Mouse (Mus musculus) thymus, postnatal 14 days (tissue): ENCODE measurements around the gene Slc9a2.
A peak's percentile ranks its signal among the peaks of the same experiment; 100 is the strongest.
"Not testable (repeated sequence)": the region's sequence is repeated elsewhere in the genome, so short reads cannot be mapped to it uniquely, and the experiment has no call there.

Experiments used
- DNase-seq: peaks from one replicate; pipeline ENCODE4 v3.0.0; 2021

Gene Slc9a2

DNA sequence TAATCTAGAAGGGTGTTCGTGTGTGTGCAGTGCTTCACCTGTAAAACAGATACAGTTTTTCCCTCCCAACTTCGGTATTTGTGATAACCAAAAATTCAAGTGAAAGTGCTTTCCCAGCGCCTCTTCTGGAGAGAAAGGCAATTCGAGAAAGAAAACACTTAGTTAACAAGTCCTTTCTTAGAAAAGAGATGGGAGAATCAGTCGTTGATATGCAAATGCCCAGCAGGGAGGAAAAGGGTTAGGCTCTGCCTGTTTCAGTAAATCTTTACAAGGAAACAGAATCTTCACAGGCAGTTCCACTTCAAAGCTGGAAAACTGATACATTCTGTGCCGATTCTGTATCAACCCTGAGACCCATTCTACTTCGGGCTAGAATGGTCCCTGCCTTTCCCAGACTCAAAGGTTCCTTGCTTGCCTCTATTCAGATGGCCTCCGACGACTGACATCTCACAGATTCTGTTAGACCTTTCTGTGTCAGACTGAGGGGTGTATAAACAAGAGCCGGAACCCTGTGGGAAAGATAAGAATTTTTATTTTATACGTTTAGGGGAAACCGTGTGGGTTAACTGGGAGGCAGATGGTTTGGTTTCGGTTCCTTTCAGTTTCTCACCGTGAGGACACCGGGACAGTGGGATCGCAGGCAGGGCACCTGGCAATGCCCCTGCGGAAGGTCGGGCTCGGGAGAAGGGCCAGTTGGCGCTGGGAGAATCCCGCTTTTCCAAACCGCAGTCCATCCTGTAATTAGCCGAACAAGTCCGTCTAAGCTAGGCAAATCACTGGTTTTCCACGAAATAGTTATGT is at the start of gene Slc9a2:
Gene Slc9a2 (plus strand): TSS at position 508 of the 801 bp plus-strand sequence.
- peak; percentile 8 for DNase-seq

DNA sequence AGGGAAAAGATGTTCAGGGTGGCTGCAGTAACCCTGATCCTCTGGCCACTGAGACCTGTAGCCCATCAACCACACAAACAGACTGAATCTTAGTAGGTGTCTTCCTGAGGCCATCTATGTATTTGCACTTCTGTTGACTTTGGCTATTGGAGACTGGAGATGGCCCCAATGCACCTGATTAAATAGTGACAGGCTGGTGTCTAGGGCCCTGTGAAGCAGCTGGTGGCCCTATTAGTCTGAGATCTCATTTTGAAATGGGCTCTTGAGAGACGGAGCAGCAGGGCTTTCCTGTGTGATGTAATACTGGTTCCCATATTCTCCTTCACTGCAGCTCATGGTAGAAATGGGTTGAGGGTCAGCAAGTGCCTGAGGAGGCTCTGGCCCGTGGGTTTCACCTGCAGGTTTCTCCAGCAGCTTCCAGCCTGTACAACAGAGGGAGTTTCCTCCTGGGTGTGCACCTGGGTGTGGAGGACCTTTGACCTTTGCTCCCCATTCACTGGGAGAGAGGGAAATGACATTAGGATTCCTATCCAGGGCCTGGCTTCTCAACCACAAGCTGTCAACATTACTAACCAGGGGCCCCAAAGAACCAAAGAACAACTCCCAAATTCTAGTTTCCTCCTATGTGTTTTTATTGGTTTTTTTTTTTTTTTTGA is 47.8 kb upstream of the Slc9a2 start:
- no peak for DNase-seq

DNA sequence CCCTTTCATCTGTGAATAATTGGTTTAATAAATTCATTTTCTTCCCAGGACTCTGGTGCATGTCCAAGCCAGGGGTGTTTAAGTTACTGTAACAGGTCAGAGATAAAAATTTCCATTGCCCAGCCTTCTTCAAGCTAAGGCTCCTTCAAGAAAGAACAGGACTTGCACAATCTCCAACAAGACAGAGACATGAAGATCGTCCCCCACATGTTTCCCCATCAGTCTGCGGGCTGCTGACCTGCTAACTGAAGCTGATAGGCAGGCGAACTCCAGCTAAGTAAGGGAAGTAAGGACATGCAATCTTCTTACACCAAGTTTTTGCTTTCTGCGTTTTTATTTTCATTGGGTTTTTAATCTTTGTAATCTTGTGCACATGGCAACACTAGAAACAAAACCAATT is 45.8 kb upstream of the Slc9a2 start:
- no peak for DNase-seq

DNA sequence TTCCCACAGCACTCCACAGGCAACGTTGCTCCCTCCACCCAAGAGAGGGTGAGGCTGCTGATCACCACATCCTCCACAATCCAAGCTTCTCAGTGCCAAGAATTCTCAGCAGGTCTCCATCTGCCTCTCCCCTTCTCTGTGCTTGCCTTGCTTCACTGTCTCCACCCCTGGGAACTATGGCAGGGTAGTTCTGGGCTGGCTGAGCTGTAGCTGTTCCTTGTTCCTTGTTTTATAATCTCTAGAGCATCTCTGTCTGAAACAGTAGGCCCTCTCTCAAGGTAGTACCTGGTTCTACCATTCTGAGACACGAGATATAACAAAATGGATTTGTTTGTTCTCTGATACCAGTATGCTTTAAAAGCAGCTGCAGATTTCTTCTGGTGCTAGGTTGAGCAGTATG is 32.1 kb upstream of the Slc9a2 start:
- no peak for DNase-seq

DNA sequence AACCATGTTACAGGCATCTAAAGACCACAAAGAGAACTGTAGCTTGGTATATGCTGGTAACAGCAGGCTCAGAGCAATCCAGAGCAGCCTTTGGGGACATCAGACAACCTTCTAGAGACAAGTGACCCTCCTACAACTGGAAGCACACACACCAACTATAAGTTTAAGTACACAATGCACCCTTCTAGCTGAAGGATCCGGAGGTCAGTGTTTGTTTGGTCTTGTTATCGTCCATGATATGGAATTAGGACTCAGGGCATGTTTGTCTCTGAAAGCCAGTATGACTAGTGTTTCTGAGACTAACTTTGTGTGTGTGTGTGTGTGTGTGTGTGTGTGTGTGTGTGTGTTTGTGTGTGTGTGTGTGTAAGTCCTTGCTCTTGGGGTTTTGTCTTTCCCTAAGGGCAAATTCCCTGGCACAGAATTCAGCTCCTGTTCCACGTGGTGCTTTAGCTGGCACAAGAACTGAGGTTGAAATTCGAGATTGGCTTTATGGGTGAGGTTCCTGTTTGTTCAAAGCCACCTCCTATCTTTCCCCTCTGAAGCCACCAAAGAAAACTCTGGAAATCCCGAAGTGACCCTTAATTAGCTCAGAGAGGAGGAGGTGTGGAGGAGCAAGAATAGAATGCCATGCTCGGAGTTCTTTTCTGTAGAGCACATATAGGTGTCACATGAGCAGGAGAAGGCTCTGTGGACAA is 29.4 kb upstream of the Slc9a2 start:
- DNase-seq = no peak

DNA sequence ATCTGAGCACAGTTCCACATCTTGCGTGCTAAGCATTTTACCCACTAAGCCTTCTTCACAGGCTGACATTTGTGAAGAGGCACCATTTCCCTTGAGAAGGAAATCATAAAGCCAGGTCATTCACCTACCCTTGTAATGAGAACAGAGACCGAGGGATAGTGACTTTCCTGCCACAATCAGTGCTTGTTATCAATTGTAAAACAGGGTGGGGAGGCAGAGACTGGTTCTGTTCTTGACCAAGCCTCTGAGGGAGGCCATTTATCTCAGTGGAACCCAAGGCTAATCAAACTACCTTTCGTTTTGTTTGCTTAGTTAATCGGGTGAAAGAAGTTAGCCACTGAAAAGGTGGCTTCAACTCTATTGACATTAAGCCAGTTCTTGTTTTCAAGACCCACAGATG is 23.3 kb upstream of the Slc9a2 start:
- DNase-seq = no peak

DNA sequence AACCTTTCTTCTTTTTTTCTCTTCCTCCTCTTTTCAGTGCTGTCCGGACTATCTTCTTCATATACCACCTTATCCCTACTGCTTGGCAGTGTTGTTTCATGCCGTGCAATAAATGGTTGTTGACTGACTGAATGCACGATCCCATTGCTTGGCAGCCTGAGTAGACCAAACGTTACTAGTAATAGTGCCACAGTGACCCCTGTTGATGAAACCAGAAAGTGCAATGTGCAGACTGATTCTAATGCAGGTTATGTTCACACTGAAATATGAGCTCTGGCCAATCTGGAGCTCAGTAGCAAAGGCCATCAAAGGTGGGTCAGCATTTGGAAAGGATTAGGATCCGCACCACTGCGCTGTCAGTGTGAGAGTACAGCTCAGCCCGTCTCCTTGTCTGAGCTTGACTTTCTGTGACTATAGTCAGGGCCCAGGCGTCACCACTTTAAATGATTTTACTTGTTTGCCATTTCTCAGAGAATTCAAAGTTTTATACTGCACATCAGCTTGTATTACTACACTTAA is 22.3 kb upstream of the Slc9a2 start:
- peak; percentile 55 for DNase-seq

DNA sequence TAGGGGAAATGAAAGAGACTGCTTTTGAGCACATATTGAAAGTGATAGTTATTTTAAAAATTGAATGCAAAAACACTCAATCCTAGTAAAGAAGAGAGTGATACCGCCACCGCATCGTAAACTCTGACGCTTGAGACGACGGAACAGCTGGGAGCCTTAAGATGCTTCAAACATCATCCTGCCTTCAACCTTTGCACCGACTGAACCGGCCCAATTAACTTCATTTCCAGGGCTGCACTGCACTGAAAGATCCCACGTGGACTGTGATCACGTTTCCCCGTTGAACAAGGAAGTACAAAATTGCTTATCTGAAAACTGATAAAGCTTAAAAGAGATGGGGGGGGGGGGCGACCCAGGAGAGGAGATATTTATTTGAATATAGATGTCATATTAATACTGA is 21.4 kb upstream of the Slc9a2 start:
- DNase-seq = no peak

DNA sequence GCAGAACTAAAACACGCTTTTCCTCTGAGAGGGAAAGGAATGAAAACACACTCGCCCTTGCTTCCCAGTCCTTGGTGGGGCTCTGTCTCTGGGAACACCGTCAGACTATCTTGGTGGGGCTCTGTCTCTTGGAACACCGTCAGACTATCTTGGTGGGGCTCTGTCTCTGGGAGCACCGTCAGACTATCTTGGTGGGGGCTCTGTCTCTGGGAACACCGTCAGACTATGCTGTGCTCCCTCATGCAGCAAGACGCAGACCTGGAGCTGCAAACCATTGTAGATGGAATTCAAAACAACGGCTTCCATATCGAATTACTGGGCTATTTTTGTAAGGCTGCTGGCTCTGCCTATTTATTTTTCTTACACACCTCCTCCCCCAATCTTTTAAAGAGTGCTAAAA is 20.9 kb upstream of the Slc9a2 start:
- DNase-seq = no peak

DNA sequence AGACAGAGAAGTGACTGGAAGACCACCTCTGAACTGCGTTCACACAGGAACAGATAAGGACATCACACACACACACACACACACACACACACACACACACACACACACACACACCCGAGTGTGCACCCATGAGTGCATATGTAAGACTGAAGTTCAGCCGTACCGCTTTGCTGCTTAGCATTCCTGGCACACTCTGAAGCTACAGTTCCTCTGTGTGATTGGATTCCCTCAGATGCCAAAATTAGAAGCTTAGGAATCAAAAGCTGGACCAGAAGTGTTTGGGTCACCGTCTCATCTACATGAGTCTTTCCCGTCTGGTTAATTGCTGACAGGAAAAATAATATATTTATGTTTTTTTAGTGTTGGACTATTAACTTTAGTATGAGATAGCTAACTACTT is 19.5 kb upstream of the Slc9a2 start:
- DNase-seq = no peak

DNA sequence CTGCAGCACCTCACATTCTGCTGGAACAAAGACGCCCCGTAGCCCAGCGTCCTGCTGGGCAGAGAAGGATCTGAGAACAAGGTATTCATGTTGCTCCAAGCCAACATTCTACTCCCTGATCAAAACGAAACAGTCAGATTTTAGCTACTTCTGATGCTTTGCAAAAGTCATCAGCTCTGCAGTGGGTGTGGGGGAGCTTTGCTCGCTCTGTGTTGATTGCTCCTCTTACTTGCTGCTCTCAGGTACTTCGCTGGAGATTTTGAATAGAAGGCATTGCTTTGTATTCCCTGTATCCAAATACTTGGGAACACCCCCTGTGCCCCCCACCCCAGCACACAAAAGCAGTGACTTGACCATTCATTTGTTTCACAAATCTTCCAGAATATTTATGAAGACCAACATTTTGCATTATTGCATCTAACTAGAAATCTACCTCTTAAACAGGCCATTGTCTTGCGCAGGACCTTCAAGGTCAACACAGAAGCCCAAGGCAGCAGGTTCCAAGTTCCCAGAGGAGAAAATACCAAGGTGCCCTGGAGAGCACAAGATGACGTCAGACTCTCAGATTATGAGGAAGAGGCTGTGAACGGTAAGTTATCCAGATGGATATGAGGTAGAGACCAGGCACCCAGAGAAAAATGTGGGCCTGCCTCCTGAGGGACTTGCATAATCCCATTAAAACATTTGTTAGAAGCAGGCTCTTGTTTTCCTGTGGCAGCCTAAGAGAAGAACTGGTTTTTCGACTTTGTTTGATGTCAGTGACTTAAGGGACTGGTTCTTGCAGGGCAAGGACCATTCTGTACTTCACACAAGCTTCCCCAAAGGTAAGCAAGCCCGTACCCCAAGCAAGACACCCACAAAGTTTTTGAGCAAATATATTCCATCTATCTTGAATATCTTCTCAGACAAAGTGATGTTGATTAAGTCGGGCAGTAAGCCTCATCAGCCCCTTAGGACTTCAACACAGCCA is 14.7 kb upstream of the Slc9a2 start:
- no peak for DNase-seq

DNA sequence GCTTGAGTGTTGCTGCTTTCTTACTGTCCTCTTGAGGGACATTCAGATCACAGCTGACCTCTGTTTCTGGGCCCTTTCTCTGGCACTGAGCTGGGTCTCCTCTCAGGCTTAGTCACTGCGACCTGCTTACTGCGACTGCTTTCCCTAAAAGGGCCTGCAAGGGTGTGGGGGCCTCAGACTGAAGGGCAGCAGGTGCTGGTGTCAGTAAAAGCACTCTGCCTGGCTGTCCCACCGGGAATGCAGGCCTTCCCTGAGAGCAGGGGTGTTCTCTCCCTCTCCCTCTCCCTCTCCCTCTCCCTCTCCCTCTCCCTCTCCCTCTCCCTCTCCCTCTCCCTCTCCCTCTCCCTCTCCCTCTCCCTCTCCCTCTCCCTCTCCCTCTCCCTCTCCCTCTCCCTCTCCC is 12.9 kb upstream of the Slc9a2 start:
- DNase-seq = not testable (repeated sequence)

DNA sequence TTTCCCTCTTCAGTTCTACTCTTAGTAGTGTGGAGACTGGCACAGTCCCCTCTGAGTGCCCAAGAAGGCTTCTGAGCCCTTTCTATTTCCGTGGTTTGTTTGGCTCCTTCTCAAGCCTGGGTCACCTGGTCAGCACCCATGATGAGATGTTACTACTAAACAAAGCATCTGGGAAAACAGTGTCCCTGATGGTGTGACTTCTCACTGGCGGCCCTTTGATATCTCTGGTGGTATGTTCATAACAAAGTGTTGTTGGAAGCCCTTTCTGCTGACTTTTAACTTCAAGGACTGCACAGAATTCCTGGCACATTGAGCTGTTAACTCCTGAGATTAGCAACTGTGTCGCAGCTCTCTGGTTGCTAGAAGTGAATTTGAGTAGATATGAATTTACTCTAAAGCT is 10.3 kb upstream of the Slc9a2 start:
- DNase-seq = no peak

DNA sequence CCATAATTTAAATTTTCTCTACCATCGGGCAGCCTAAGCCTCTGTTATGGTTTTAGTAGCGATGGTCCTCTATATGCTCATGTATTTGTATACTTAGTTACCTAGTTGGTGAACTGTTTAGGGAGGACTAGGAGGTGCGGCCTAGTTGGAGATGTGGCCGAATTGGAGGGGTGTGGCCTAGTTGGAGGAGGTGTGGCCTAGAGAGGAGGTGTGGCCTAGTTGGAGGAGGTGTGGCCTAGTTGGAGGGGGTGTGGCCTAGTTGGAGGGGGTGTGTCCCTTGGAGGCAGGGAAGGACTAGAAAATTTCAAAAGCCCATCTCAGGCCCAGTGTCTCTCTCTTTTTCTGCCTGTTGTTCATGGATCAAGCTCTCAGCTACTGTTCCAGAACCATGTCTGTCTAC is 8.9 kb upstream of the Slc9a2 start:
- no peak for DNase-seq

DNA sequence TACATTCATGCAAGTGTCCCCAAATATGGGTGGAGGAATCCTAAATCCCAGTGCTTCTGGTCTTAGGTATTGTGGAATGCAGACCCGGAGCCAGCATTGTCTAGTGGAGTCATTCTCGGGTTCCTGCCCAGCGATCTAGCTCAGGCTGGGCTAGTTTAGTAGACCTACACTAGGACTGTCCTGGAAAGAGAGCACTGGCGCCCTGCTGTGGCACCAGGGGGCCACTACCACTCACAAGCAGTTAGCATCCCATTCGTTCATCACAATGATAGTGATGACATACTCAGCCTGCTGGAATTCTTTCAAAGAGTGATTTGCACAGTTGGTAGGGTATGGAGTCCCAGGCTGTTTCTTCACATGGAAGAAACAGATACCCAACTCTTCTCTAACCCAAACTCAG is 3.1 kb upstream of the Slc9a2 start:
- DNase-seq = no peak

DNA sequence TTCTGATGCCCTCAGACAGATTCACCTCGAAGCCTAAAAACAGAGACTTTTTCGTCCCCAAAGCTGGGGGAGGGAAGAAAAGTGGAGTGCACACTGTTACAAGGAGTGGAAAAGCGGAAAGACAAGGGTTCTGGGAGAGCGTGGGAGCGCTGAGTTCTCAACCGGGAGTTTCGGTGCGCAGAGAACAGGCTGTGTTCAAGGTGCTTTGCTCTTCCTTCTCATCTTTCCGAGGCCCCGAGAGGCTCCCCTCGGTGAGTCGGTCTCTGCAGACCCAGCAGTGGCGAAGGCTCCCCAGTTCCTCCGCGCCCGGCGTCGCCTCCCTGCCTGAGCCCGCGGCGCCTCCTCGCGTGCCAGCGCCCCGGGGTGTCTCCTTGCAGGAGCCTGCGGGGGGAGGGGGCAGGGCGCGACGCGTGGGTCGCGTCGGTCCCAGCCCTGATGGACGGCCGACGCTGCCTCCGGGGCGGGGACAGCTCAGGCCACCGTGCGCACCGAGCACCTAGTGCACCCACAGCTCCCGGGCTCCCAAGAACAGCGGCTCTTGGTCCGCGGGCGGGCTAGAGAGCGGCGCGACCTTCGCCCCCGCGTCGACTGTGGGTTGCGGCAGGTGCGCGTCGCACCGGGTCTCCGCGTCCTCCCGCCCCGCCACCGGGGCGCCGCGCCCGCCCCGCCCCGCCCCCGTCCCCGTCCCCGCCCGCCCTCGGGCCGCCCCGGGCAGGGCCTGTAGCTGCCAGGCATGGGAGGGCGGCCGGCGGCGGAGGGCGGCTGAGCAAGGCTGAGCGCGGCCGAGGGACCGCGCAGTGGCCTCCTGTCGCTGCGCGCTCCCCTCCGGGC is 709 bp downstream of the Slc9a2 start:
- DNase-seq = peak; percentile 51

DNA sequence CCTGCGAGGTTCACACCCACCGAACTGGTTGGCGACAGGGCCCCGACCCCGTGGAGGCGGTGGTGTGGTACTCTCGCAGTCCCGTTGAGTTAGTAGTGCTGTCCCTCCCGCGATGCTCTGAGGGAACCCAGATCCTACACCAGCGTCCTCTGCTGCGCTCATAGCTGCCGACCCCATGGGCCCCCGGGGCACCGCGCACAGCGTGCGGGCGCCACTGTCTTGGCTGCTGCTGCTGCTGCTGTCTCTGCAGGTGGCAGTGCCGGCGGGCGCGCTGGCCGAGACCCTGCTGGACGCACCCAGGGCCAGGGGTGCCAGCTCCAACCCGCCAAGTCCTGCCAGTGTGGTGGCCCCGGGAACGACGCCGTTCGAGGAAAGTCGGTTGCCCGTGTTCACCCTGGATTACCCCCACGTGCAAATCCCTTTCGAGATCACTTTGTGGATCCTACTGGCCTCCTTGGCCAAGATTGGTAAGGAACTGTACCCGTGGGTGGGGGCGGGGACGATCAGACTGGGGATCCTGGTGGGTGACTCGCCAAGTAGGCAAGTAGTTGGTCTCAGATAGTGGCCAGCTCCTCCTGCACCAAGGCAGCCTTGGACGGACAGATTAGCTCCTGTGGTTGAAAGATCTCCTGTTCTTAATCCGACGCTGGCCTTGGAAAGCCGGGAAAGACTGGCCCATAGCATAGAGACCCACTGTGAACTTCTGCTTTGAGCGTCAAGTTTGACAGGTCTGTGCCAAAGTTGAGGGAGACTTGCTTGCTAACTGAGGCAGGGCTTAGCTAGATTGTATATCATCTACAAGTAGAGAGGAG is 1.5 kb downstream of the Slc9a2 start:
- peak; percentile 22 for DNase-seq

DNA sequence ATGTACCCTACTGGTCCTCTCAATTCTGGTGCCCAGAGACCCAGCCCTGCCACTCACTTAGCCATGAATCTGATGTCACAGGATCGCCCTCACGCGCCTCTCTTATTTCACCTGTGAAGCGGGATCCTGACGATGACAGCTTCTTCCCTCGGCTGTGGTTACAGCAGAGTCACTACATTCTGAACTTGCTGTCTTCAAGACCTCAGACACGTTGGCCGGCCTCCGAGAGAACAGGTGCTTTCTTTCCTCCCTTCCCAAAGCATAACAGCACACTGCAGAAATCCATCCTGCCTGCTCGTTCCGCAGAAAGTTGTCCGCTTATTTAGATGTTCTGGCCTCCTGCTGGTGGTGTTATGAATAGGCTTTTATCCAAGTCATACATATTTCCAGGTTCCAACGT is 13.9 kb downstream of the Slc9a2 start:
- DNase-seq = no peak

DNA sequence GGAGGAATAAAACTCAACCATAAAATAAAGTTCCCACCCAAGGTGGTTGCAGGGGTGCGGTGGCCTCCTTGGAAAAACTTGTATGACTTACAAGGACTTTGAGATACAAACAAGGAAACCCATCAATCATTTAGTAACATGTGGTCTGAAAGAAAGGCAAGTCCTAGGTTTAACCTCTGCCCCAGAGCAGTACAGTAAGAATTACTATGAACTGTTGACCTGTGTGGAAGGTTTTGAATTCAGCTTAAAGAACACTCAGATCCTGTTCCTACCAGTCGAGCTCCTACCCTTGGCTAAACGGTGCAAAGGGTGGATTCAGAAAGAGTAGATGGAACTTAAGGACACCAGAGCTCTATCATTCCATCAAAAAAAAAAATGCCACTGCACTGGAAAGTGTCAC is 16.1 kb downstream of the Slc9a2 start:
- DNase-seq = no peak

DNA sequence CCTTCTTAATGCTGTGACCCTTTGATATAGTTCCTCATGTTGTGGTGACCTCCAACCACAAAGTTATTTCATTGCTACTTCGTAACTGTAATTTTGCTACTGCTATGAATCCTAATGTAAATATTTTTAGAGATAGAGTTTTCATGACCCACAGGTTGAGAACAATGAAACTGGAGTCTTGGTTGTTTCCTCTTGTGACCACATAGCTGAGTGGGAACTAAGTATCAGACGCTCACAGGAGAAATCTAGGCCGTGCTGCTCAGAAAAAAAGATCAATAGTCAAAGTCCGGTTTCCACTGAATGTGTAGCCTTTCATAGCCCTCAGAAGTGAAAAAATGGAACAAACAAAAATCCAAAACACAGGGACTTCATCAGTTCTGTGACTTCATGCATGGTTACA is 24.7 kb downstream of the Slc9a2 start:
- no peak for DNase-seq

DNA sequence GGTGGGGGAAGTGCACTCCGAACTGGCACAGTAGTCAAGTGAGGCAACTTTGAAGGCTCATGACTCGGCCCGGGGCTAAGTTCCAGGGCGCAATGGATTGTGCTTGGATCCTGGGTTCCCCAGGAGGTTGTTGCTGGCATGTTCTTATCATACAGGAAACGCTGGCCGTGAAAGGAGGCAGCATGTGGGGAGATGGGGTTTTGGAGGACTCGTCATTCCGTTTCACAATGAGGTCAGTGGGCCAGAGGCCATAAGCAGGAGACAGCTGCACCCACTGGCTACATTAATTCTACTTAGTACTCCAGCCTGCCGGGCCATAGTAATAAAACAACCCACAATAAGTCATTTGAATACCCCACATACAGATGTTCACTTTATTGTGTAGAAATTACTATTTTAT is 34.6 kb downstream of the Slc9a2 start:
- DNase-seq = no peak
